Mouse (Mus musculus): ENCODE data around the gene H2-Ob. TPM values are rescaled to one million over a fixed set of nuclear protein-coding genes. Genes with fewer than 3 reads are reported as not detected.

The H2-Ob gene
- total RNA-seq, 2 experiments from 2014 or later = 0.28 to 0.65 TPM

DNA sequence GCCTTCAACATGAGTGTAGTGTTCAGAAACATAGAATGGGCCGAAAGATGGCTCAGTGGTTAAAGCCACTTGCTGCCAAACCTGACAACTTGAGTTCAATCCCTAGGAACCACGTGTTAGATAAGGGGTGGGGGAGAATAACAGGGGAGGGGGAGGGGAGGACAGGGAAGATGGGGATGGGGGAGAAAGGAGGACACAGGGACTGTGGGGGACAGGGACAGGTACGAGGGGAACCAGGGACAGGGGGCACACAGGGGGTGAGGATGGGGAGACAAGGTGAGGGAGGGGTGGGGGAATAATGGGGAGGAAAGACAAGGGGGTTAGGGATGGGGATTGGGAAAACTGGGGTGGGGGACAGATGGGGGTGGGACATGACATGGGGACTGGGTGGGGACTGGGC, 1.7 kb downstream of the H2-Ob start:
- DNase-seq (ENCODE audit: low spot score in 2 of 2) = no peak

DNA sequence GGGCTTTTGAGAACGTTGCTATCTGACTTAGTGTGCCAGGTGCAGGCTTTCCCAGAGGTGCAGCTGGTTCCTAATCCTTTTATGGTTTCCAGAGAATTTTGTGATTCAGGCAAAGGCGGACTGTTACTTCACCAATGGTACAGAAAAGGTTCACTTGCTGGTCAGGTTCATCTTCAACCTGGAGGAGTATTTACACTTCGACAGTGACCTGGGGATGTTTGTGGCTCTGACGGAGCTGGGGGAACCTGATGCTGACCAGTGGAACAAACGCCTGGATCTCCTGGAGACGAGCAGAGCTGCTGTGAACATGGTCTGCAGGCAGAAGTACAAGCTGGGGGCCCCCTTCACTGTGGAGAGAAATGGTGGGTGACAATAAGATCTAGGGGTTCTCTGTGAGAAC, 2.2 kb downstream of the H2-Ob start:
- no peak for DNase-seq (ENCODE audit: low spot score in 2 of 2)

DNA sequence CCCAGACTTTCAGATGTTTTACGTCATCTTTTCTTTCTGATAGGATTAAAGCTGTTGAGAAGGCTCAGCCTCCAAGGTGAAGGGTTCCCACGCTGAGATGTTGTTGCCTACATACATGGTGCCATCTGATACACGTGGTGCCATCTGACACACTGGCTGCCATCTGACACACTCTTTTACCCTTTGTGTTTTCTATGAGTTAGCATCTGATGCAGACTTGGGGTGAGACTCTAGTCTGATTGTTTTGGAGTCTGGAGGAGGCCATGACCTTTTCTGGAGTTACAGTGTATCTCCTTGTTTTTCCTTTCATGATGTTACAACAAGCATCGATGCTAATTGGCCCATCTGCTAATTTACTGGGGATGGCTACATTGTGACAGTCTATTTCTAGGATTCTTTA, 6.0 kb downstream of the H2-Ob start:
- DNase-seq (ENCODE audit: low spot score in 2 of 2) = no peak

DNA sequence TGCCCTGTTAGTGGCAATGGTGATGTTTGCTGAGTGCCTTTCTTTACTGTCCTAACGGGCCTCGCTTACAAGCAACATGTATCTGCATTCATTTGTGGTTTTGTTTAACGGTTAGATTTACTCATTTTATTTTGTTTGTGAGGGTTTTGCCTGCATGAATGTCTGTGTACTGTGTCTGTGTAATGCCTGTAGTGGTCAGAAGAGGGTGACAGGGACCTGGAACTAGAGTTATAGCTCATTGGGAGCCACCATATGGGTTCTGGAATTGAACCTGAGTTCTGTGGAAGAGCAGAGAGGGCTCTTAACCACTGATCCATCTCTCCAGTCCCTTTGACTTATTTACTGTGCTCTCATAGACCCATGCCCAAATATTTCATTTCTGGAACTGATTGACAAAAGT, 8.3 kb downstream of the H2-Ob start:
- no peak for DNase-seq (ENCODE audit: low spot score in 2 of 2)

DNA sequence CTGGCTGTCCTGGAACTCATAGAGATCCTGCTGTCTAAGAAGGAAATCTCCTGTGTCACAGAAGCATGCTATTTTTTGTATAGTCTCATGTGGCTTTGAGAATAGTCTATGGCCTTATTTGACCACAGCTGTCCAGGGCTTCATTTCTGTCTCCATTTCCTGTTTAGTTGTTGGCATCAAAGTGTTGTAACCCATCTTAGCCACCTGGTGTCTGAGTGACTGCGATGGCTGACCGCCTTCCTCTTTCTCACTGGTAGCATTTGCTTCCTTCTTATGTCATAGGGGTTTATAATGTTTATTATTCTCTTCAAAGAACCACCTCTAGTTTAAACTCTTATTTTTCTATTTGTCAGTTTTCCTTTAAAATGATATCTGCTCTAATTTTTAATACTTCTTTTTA, 10.1 kb downstream of the H2-Ob start:
- DNase-seq (ENCODE audit: low spot score in 2 of 2) = no peak

DNA sequence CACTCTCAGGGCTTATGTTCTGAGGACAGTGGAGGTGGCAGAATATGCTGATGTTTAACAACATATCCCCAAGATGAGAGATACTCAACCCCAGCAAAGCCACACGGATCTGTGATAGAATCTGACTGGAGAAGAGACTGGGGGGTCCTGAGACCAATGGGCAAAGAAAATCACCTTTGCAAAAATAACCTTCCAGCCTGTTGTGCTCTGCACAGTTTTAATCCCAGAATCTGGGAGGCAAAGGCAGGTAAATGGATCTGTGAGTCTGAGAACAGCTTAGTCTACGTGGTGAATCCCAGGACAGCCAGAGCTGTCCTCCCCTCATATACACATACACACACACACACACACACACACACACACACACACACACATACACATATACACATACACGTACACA, 10.7 kb downstream of the H2-Ob start:
- DNase-seq (ENCODE audit: low spot score in 2 of 2) = no peak

DNA sequence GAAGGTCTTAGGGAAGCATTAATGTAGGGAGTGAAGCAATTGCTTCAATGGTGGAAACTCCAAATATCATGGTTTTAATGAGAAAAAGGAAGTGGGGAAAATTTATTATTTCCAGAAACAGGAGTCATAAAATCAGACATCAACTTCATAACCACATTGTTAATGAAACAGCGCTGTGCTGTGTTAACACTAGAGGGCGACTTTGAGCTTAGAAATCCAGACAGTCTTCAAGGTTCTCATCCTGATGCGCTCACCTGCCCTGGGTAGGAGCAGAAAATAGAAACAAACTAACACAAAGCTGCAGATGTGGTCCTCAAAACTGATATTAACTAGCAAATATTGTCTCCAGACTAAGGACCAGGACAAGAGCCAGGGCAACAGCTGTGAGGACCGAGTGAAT, 11.2 kb downstream of the H2-Ob start:
- no peak for DNase-seq (ENCODE audit: low spot score in 2 of 2)

DNA sequence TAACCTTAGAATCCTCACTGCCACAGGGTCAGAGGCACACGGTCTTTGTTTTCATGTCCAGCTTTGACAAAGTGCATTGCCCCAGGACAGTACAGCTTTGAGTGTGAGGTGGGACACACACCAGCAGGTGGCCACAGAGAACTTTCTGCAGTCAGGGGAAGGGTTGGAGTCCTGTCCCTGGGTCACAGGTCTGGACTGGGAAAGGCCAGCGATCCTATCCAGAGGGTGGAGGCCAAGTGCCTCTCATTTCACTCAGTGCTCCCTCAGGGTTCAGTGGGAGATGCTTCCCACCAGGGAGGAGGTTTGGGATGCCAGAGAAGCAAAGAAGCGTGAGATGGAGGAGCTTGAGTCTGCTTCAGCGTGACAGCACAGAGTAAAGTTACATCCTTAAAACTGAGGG, 13.0 kb downstream of the H2-Ob start:
- no peak for DNase-seq (ENCODE audit: low spot score in 2 of 2)

DNA sequence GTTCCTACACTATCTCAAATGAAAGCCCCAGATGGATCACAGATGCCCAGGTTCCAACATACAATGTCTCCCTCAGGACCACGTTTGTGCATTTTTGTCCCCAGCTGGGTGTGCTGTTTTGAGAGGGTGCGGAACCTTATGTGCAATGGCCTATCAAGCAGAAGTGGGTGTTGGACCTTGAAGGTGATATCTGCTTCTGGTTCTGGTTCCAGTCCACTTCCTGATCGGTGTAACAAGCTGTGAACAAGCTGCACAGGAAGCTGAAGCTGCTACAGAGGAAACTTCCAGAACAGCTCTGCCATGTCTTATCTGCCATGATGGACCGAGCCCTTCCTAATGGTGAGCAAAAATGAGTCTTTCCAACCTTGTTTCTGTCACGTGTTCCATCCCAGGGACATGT, 17.8 kb downstream of the H2-Ob start:
- no peak for DNase-seq (ENCODE audit: low spot score in 2 of 2)

DNA sequence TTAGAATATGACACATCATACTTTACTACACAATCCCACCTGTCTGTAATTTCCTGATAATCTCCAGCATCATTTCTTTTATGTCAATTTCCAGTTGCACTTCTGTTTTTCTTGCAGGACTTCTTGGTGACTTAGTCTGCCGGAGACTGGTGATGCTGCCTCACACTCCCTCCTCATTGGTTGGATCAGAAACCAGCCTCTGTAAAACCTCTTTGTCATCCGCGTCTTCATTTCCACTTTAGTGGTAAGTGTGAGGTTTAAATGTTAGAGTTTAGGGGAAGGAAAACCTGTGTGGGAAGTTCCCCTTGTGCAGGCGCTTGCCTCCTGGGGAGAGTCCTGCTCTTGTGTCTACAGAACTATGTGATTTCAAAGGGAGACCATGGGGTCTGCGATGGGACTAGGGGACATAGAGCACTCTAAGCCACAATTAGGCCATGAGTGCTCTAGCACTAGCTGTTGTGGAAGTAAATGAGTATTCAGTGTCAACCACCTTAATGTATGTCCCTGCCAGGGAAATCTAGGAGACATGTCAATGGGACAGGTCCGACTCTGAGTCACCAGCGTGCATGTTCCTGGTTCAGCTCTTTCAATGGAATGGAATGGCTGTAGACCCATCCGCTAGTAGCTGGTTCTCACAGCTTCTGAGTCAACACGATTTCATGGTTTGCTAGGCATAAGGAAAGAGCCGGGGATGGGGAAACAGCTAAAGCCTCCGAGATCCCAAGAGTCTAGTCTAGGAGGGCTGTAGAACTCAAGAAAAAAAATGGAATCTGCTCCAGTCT, 19.1 kb downstream of the H2-Ob start, which contains the start of gene H2-Ab1:
Gene H2-Ab1, plus strand, starts transcription at position 96 of the 782 bp plus-strand sequence.
- DNase-seq (ENCODE audit: low spot score in 2 of 2) = peak; percentile 30 to 50

DNA sequence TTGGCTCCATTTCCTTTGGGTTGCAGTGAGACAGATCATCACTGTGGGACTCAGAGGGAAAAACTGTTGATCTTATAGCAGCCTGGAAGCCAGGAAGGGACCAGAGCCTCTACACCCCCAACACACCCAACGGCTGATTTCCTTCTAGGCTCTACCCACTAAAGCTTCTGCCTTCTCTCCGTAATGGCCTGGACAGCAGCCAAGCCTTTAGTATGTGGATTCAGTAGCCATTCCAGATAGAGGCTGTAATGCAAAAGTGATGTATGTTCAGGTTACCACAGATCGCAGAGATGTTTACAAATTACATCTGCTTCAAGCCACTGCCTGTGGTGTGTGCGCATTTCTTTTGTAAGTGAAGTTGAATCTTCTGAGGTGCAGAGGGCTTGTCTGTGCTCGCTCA, 21.8 kb downstream of the H2-Ob start:
- DNase-seq (ENCODE audit: low spot score in 2 of 2) = no peak

DNA sequence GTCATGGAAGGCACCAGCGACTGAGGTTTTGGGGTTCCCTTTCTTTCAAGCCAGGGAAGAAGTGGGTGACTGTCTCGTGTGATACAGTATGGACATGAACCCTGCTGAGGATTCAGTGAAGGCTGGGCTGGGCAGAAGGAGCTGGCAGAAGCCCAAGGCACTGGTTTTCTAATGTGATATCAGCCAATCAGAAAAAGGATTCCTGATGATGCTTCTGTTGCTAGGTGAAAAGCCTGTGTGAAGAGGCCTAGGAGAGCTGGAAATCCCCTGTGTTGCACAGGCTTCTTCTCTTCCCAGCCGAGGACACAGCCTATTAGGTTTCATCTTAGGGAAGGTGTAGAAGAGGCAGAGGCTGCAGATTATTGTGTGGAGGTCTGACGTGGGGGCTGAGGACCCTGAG, 22.8 kb downstream of the H2-Ob start:
- peak in 1 of 2 experiments; percentile 18 for DNase-seq (ENCODE audit: low spot score in 2 of 2)

DNA sequence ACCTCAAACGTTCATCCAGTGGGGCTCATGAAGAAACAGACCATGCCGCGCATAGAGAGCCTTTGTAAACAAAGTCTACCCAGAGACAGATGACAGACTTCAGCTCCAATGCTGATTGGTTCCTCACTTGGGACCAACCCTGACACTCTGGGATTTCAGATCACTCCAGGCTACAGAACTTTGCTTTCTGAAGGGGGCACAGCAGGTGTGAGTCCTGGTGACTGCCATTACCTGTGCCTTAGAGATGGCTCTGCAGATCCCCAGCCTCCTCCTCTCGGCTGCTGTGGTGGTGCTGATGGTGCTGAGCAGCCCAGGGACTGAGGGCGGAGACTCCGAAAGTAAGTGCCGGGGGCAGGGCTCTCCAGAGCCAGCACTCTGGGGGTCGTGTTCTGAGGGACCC, 24.4 kb downstream of the H2-Ob start:
- DNase-seq (ENCODE audit: low spot score in 2 of 2) = peak in 1 of 2 experiments; percentile 25

DNA sequence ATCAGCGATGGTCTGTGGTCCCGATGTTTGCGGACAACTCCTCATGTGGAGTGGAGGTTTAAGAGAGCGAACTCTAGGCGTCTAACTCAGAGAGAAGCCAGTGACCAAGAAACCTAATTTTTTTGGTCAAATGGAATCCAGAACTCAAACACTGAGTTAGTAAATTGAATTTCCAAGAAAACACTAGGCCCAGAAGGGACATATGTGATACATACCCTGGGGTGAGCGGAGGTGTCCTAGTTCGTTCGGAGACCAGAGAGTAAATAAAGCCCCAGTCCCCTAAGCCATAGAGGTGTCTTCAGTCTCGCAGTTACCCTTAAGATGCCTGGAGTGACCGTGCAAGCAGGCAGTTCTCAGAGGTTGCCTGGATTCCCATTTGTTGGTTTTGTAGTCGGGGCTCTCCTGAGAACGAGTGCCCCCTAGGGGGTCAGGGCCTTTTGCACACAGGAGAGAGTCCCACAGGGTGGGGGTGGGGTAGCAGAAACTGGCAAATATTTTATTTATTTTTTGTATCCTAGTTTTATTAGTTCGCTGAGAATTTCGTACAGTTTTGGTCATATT, 25.2 kb downstream of the H2-Ob start:
- DNase-seq (ENCODE audit: low spot score in 2 of 2) = no peak

DNA sequence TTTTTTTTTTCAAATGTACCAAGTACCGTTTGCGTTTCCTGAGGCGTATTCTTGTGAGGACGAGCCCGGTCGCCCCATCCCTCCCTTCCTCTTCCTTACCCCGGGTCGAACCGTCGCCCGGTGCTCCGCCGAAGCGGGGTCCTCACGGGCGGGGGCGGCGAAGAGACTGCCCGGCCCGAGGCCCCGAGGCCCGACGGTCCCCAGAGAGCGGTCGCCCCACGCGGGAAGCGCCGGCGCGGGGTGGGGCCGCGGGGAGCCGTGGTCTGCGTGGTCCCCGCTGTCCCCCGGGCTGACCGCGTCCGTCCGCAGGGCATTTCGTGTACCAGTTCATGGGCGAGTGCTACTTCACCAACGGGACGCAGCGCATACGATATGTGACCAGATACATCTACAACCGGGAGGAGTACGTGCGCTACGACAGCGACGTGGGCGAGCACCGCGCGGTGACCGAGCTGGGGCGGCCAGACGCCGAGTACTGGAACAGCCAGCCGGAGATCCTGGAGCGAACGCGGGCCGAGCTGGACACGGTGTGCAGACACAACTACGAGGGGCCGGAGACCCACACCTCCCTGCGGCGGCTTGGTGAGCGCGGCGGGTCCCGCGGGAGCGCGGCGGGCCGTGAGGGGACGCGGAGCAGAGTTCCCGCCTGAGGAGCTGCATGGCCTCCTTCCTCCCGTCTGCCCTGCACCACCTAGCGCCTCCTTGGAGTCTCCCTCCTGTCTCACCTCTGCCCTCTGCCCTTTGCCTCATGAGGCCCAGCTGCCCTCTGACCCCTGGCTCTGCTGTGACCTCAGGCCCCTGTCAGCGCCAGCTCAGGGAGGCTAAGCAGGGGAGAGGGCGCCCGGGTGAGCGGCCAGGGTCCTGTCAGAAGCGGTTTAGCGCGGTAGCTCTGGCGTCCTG, 26.0 kb downstream of the H2-Ob start:
- DNase-seq (ENCODE audit: low spot score in 2 of 2) = no peak

DNA sequence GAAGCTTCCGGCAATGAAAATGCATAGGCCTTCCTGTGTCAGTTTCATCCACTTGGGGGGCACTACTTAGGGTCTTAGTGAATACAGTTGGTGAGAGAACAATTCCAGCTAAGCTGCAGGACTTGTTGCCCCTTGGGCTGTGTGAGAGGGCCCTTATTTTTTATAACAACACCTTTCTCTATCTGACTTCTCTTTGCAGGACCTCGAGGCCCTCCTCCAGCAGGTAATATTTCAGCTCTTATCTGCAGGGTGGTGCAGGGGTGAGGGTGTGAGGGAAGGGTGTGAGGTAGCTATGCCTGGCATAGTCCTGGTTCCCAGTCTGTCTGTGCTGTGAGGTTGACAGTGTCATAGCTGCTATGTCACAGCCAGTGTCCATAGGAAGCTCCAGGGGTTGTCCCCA, 29.6 kb downstream of the H2-Ob start:
- DNase-seq (ENCODE audit: low spot score in 2 of 2) = no peak

DNA sequence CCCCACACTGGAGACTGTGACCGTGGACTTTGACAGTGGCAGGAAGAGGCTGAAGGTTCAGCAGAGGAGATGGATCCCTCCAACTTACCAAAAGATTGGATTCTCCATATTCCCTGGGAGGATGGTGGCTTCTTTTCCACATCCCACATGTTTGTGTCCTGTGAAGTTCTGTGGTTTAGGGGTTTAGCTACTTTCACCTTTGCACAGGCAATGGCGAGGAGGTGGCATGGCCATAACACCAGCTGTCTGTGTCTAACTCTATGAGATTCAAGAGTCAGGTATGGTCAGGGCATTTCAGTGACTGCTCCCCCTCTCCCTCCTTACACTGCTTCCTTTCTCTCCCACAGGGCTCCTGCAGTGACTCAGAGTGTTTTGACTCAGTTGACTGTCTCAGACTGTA, 30.0 kb downstream of the H2-Ob start:
- no peak for DNase-seq (ENCODE audit: low spot score in 2 of 2)

DNA sequence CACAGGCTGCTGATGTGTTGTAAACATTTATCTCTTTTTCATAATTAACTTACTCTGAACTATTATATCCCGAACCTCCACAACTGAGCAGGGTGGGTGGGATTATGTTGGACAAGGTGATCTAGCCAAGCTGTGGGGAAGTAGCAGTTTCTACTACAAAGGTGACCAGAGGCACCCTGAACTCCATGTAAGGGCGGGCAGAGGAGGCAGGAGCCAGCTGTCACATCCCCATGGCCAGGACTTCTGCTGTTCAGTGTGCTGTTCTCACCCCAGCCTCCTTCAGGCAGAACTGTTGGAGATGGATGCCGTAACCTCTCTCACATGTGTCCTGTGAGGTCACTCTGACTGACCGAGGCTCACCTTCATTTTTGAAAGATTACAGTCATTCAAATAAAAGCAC, 31.1 kb downstream of the H2-Ob start:
- DNase-seq (ENCODE audit: low spot score in 2 of 2) = no peak

DNA sequence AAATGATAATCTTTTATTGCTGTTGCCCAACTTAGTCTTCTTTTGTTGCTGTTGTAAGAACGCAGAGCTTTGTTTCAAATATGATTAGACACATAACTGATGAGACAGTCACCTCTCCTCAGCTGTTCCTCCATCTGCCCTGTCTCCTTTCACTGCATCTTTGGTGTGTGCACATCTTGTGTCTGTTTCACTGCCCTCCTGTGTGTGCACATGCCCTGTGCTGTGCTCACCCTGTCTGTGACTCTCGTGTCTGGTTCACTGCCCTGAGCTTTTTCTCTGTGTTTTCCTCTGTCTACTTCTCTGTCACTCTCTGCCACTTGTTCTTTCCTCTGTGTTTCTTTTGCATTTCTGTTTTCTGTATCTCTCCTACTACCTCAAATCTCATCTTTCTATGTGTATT, 31.5 kb downstream of the H2-Ob start:
- DNase-seq (ENCODE audit: low spot score in 2 of 2) = no peak

DNA sequence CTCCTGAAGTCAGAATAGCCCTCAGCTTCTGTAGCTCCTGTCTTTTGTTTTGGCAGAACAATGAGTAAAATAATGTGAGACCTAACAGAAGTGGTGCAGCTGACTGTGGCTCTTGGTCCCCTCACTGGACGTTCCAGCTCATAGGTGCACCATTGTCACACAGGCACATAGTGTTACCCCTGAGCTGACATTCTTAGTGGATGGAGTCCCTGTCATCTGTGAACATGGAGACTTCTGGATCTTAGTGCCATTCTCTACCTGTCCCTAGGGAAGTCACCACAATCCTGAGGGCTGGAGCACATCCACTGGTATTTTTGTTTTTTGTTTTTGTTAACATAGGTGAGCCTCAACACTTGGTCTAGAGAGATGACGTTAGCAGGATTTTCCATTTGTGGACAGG, 32.2 kb downstream of the H2-Ob start:
- DNase-seq (ENCODE audit: low spot score in 2 of 2) = no peak

DNA sequence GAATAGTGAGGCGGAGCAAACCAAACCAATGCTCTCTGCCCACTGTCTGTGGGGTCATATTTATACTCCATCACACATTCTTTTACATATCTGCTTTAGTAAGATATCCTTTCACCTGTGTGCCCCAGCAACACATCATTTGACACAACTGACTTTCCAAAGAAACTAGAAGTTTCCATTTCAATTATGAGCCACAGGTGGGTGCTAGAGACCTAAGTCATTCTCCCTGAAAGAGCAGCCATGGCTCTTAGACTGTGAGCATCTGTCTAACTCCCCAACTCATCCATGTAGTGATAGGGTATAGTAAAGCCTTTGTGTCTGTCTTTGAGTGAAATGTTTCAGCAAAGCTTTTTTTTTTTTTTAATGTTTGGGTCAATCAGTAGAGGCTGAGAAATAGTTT, 33.4 kb downstream of the H2-Ob start:
- no peak for DNase-seq (ENCODE audit: low spot score in 2 of 2)

DNA sequence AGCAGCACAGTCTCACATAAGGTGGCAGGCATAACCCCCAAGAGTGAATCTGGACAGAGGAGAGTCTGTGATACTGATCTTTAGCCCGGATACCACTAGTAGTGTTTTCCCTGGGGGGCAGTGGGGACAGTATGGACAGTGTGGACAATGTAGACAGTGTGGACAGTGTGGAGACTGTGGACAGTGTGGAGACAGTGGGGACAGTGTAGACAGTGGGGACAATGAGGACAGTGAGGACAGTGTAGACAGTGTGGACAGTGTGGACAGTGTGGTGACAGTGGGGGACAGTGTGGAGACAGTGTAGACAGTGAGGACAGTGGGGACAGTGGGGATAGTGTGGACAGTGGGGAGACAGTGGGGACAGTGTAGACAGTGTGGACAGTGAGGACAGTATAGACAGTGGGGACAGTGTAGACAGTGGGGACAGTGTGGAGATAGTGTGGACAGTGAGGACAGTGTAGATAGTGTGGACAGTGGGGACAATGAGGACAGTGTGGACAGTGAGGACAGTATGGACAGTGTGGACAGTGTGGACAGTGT, 41.9 kb downstream of the H2-Ob start:
- no peak for DNase-seq (ENCODE audit: low spot score in 2 of 2)
